Mouse (Mus musculus) E14TG2a.4 (cell line): Measurements from ENCODE around the gene Esr1.

ENCODE experiments used
- H3K27me3 ChIP-seq: 2 replicates; pipeline ENCODE4 v1.6.1; 2014; ENCODE audit warnings: low read length, control low read depth; ENCODE audit not compliant: insufficient read depth
- H3K36me3 ChIP-seq: 2 replicates; pipeline ENCODE4 v1.6.1; 2014; ENCODE audit warnings: low read length, control low read depth; ENCODE audit not compliant: insufficient read depth
- H3K4me1 ChIP-seq: replicated peaks from 2 replicates; pipeline ENCODE4 v1.6.1; 2014; ENCODE audit warnings: low read depth, low read length, control low read depth
- H3K4me3 ChIP-seq: replicated peaks from 2 replicates; pipeline ENCODE4 v1.5.1; 2014; ENCODE audit warnings: mild to moderate bottlenecking, low read length
- H3K9me3 ChIP-seq: 2 replicates; pipeline ENCODE4 v1.6.1; 2014; ENCODE audit warnings: low read length, control low read depth
- CTCF ChIP-seq: conservative IDR thresholded peaks from 2 replicates; pipeline ENCODE4 v1.5.1; 2014; ENCODE audit warnings: low read length
- NANOG ChIP-seq: IDR thresholded peaks from 2 replicates; pipeline ENCODE4 v1.6.1; 2014; ENCODE audit warnings: borderline replicate concordance, low read length, mixed read lengths
- POU5F1 ChIP-seq: IDR thresholded peaks from 2 replicates; pipeline ENCODE4 v1.6.1; 2014; ENCODE audit warnings: low read length, borderline replicate concordance

The Esr1 gene

DNA sequence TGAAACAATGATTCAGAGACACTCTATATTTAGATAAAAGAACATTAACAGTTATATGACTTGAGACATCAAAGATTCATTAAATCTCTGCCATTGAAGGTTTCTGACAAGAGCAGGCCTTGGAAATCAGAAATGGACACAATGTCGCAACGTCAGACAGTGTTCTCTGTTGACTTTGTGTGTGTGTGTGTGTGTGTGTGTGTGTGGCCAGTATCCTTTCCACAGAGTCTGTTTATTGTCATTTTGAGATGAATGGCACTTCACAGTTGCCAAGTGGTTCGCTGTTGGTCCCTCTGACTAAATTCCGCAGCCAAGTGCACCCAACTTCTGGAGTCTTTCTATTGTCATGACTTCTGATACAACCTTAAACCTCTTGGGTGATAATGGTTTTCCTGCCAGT, 362.9 kb downstream of the Esr1 start:
- Histone ChIP-seq H3K27me3 (no peaks in the 10 kb centered on the region), H3K36me3 (no peaks in the 10 kb centered on the region), H3K9me3 (no peaks in the 10 kb centered on the region), H3K4me3 (no peak overlapping the region), H3K4me1 (no peaks in the 10 kb centered on the region)
- TF ChIP-seq POU5F1 (no peak), NANOG (no peak), CTCF (no peak)

DNA sequence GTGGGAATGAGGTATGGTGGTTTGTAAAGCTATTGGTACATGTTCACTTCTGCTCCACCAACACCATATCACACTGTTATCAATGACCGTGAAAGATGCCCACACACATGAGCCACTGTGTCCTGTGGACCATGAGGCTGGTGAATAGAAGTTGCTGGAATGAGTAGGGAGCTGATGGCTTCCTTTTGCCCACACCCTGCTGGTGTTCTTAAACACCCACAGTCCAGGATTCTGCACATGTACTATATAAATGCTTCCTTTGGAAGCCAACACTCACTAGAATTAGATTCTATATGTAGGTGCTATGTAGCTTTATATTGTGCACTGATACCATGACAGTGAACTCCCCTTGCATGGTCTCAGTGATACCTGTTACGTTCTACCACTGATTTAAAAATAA, 365.2 kb downstream of the Esr1 start:
- no peaks in the 10 kb centered on the region for H3K36me3 ChIP-seq
- H3K9me3 ChIP-seq = no peaks in the 10 kb centered on the region
- H3K27me3 ChIP-seq = no peaks in the 10 kb centered on the region
- no peak overlapping the region for H3K4me3 ChIP-seq
- no peaks in the 10 kb centered on the region for H3K4me1 ChIP-seq
- no peak for TF ChIP-seq CTCF
- TF ChIP-seq POU5F1 = no peak
- TF ChIP-seq NANOG = no peak

DNA sequence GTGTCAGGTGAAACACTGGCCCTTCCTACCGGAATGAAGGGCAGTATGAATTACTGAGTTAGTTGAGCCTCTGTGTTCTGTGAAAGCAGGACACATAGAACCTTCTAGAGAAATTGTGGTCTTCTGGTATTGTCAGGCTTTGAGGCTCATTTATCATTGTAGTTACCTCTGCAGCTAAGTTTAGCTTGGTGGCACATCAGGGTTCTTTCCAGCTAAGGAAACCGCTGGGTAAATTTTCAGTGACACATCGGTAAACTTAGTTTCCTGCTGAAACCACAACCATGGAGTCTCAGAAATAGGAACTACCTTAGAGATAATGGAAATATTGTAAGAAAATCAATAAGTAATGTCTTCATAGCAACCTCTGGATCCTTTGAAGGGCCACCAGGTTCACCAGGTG, 366.0 kb downstream of the Esr1 start:
- TF ChIP-seq POU5F1 = no peak
- no peak for TF ChIP-seq NANOG
- no peak for TF ChIP-seq CTCF
- no peaks in the 10 kb centered on the region for H3K9me3 ChIP-seq
- no peak overlapping the region for H3K4me3 ChIP-seq
- H3K4me1 ChIP-seq = no peaks in the 10 kb centered on the region
- no peaks in the 10 kb centered on the region for H3K36me3 ChIP-seq
- no peaks in the 10 kb centered on the region for H3K27me3 ChIP-seq

DNA sequence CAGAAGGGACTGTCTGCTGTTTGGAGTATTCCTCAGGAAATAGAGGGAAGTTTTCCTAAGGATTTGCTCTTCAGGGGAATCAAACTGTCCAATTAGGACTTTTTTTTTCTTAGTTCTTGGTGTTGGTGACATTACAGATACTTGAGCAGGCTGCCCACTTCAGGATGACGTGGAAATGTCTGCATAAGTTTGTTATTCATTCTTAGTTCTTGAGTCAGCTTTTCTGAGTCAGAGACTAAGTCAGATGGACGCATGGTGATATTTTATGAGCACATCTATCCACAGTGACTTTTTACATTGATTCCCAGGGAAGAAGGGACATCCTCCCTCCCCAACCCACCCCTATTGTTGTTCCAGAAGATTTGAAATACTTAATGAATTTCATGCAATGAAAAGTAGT, 372.5 kb downstream of the Esr1 start:
- Histone ChIP-seq H3K27me3 (no peaks in the 10 kb centered on the region), H3K9me3 (no peaks in the 10 kb centered on the region), H3K36me3 (no peaks in the 10 kb centered on the region), H3K4me3 (no peak overlapping the region), H3K4me1 (no peaks in the 10 kb centered on the region)
- no peak for TF ChIP-seq NANOG
- TF ChIP-seq POU5F1 = no peak
- no peak for TF ChIP-seq CTCF

DNA sequence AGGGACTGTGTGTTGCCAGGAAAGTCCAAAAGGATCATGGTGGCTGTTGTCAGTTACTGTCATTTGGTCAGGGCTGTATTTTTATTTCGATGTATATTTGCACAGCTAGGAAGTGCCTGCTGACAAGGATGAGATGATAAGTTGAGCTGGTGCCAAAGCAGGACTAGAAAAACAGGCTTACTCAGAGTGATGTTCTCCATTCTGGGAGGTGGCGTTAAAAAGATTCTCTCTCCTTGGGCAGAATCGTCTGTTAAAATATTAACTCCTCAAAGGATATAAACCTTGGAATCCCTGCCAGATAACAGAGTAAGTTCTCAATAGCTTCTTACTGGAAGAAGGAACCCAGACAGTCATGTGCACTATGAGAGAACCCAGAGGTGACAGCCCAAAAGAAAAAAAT, 382.4 kb downstream of the Esr1 start:
- Histone ChIP-seq H3K4me1 (no peaks in the 10 kb centered on the region), H3K36me3 (no peaks in the 10 kb centered on the region), H3K27me3 (no peaks in the 10 kb centered on the region), H3K9me3 (no peaks in the 10 kb centered on the region), H3K4me3 (no peak overlapping the region)
- TF ChIP-seq CTCF (no peak), POU5F1 (no peak), NANOG (no peak)

DNA sequence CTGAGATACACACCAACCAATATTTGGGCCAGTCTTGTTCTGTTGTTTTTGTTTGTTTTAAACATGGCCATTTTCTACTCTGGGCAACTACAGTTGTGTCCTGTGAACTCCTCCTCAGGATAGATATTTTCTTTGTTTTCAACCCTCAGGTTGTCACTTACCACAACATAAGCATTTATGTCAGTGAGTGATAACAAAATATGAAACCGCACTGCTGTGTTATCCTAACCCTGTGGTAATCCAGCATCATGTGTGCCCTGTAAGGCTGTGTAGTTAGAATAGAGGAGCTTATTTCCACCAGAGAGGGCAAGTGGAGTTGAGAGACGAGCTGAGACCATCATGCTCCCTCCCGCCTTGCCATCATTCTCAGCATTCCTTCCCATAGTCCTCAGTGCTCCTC, 385.2 kb downstream of the Esr1 start:
- H3K27me3 ChIP-seq = no peaks in the 10 kb centered on the region
- no peak overlapping the region for H3K4me3 ChIP-seq
- H3K4me1 ChIP-seq = no peaks in the 10 kb centered on the region
- TF ChIP-seq CTCF (no peak), NANOG (no peak)
- no peaks in the 10 kb centered on the region for H3K9me3 ChIP-seq
- H3K36me3 ChIP-seq = no peaks in the 10 kb centered on the region

DNA sequence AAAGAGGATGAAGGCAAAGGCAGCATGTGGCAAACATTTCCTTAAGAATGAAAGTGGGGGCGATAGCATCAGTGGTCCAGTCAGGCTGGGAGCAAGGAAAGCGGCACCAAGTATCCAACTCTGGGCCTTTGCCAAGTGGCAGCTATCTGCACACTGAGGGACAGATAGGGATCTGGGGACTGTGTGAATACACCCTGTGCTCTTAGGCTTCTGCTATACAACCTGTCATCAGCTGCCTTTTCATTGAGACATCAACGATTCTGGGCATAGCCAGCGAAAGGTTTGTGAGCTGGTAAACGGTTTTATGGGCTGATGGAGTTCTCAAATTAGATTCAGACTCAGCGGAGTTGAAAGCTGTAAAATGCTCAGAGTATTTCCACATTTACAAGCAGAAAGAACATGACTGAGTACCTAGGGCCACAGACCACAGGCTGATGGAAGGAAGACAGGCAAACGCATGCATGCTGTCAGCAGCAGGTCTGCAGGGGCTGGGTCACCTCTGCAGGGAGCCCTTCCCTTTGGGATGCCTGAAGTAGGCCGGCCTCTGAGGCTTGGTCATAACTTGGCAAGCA, 397.5 kb downstream of the Esr1 start:
- H3K36me3 ChIP-seq = no peaks in the 10 kb centered on the region
- no peaks in the 10 kb centered on the region for H3K4me1 ChIP-seq
- H3K9me3 ChIP-seq = no peaks in the 10 kb centered on the region
- no peak overlapping the region for H3K4me3 ChIP-seq
- H3K27me3 ChIP-seq = no peaks in the 10 kb centered on the region
- TF ChIP-seq POU5F1 (no peak), CTCF (no peak), NANOG (no peak)

DNA sequence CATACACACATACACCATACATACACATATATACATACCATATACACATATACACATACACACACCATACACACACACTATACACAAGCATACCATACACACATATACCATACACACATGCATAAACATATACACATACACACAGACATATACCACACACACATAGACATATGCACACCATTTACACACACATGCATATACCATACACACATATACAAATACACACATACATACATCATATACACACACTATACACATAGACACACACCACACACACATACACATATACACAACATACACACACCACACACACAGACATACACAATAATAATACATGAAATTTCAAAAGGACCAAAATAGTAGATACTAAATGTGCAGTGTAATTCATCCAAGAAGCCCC, 400.6 kb downstream of the Esr1 start:
- Histone ChIP-seq H3K27me3 (no peaks in the 10 kb centered on the region), H3K4me3 (no peak overlapping the region), H3K36me3 (no peaks in the 10 kb centered on the region), H3K9me3 (no peaks in the 10 kb centered on the region), H3K4me1 (no peaks in the 10 kb centered on the region)
- TF ChIP-seq POU5F1 (no peak), CTCF (no peak), NANOG (no peak)

DNA sequence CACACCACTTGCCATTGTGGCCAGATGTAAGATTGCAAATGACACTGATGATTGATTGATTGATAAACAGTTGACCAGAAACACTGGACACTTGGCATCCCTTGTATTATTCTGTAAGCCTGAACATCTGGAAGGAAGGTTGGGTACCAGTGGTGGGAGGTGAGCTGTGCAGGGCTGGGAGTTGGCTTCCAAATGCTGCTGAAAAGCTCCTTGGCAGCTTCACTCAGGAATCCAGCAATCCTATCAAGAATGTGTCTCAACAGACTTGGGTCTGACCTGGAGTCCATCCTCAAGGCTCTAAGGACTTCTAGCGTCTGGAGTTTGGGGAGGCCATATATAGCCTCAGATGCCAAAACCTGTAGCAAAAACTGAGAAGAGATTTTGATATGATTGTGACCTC, 403.6 kb downstream of the Esr1 start:
- Histone ChIP-seq H3K27me3 (no peaks in the 10 kb centered on the region), H3K36me3 (no peaks in the 10 kb centered on the region), H3K9me3 (no peaks in the 10 kb centered on the region), H3K4me1 (peaks cover 5% of the 10 kb centered on the region; the same call in 1 of the 2 replicates), H3K4me3 (no peak overlapping the region)
- TF ChIP-seq CTCF = no peak
- no peak for TF ChIP-seq POU5F1
- TF ChIP-seq NANOG = no peak
